Mouse (Mus musculus) intestine, embryonic 14.5 days (tissue): ENCODE data around the gene Sec24c. TPM values are rescaled to one million over a fixed set of nuclear protein-coding genes. Genes with fewer than 3 reads are reported as not detected.

Source experiments
- ATAC-seq: fragments of 200-750 bp; cut with Nextera tagmentation; replicated peaks from 2 replicates; pipeline ENCODE4 v1.8.0; 2017; ENCODE audit warnings: low read depth, moderate number of reproducible peaks, moderate TSS enrichment, moderate library complexity; ENCODE audit not compliant: low FRiP score, low TSS enrichment
- DNase-seq: peaks from one replicate; pipeline ENCODE4 v3.0.0-alpha.2; 2018; ENCODE audit warnings: low spot score
- H3K27ac ChIP-seq: fragments of 300-500 bp; sonication (generic); 2 replicates; pipeline ENCODE4 v1.5.1; 2014; ENCODE audit warnings: low read depth, mild to moderate bottlenecking, control low read depth
- H3K27me3 ChIP-seq: fragments of 300-500 bp; sonication (generic); replicated peaks from 2 replicates; pipeline ENCODE4 v1.6.1; 2014; ENCODE audit warnings: low read length, control low read depth; ENCODE audit not compliant: control insufficient read depth, insufficient read depth
- H3K36me3 ChIP-seq: fragments of 300-500 bp; sonication (generic); 2 replicates; pipeline ENCODE4 v1.6.1; 2014; ENCODE audit warnings: low read length, control low read depth; ENCODE audit not compliant: control insufficient read depth, insufficient read depth
- H3K4me1 ChIP-seq: fragments of 300-500 bp; sonication (generic); replicated peaks from 2 replicates; pipeline ENCODE4 v1.6.1; 2014; ENCODE audit warnings: low read length, control low read depth, mixed read lengths; ENCODE audit not compliant: control insufficient read depth, insufficient read depth
- H3K4me2 ChIP-seq: fragments of 300-500 bp; sonication (generic); 2 replicates; pipeline ENCODE4 v1.6.1; 2014; ENCODE audit warnings: low read length
- H3K4me3 ChIP-seq: fragments of 300-500 bp; sonication (generic); 2 replicates; pipeline ENCODE4 v1.5.1; 2014; ENCODE audit warnings: low read depth, low read length, control low read depth, mixed read lengths
- H3K9ac ChIP-seq: fragments of 300-500 bp; sonication (generic); 2 replicates; pipeline ENCODE4 v1.6.1; 2014; ENCODE audit warnings: mild to moderate bottlenecking, low read length
- H3K9me3 ChIP-seq: fragments of 300-500 bp; sonication (generic); 2 replicates; pipeline ENCODE4 v1.6.1; 2016; ENCODE audit warnings: low read length, control low read depth; ENCODE audit not compliant: control insufficient read depth
- WGBS: fragments of 180-500 bp; shearing (Covaris S2); extraction: QIAGEN DNeasy Blood & Tissue Kit; methylation state at CpG from one replicate; pipeline ENCODE4 v1.1.7; 2014; 5-methylcytosine and 5-hydroxymethylcytosine counted together
- polyA plus RNA-seq: library from polyadenylated mRNA; unstranded; fragments of >200 nt; fragmentation: Nextera tagmentation; extraction: Ambion mirVana; gene quantifications from 2 replicates; pipeline ENCODE4 v1.2.1, GENCODE M21; 2014

Sec24c gene
- polyA plus RNA-seq, 1 experiment from 2014 or later: 87.4 TPM

GRCm38 (mm10) chr14:20663601-20664000 is 10.5 kb upstream of the Sec24c start:
- Histone ChIP-seq H3K36me3 (no peaks in the 10 kb centered on the region), H3K9me3 (no peaks in the 10 kb centered on the region), H3K4me3 (no peak overlapping the region), H3K27me3 (no peaks in the 10 kb centered on the region), H3K4me1 (peaks cover 14% of the 10 kb centered on the region; the same call in 1 of the 2 replicates), H3K9ac (no peak overlapping the region), H3K27ac (no peak overlapping the region), H3K4me2 (no peak overlapping the region)
- WGBS: 53% methylated on average over 2 of the region's 2 CpGs
- DNase-seq: no peak
- ATAC-seq: no peak

GRCm38 (mm10) chr14:20664436-20664835 is 9.7 kb upstream of the Sec24c start:
- ATAC-seq (no peak), DNase-seq (no peak)
- no peak overlapping the region for H3K4me3 ChIP-seq
- no peak overlapping the region for H3K4me2 ChIP-seq
- no peak overlapping the region for H3K27ac ChIP-seq
- H3K36me3 ChIP-seq: no peaks in the 10 kb centered on the region
- WGBS: 62% methylated on average over 3 of the region's 3 CpGs
- H3K27me3 ChIP-seq: no peaks in the 10 kb centered on the region
- no peak overlapping the region for H3K9ac ChIP-seq
- no peaks in the 10 kb centered on the region for H3K9me3 ChIP-seq
- H3K4me1 ChIP-seq: peaks cover 14% of the 10 kb centered on the region; the same call in 1 of the 2 replicates

GRCm38 (mm10) chr14:20667469-20667868 is 6.6 kb upstream of the Sec24c start:
- ATAC-seq (no peak), DNase-seq (no peak)
- H3K9ac ChIP-seq: no peak overlapping the region
- H3K9me3 ChIP-seq: no peaks in the 10 kb centered on the region
- H3K27me3 ChIP-seq: no peaks in the 10 kb centered on the region
- no peak overlapping the region for H3K4me2 ChIP-seq
- H3K27ac ChIP-seq: no peak overlapping the region
- 68% methylated on average over 1 of the region's 1 CpGs for WGBS
- no peak overlapping the region for H3K4me3 ChIP-seq
- peaks cover 2% of the 10 kb centered on the region; the same call in 1 of the 2 replicates for H3K4me1 ChIP-seq
- H3K36me3 ChIP-seq: no peaks in the 10 kb centered on the region

DNA sequence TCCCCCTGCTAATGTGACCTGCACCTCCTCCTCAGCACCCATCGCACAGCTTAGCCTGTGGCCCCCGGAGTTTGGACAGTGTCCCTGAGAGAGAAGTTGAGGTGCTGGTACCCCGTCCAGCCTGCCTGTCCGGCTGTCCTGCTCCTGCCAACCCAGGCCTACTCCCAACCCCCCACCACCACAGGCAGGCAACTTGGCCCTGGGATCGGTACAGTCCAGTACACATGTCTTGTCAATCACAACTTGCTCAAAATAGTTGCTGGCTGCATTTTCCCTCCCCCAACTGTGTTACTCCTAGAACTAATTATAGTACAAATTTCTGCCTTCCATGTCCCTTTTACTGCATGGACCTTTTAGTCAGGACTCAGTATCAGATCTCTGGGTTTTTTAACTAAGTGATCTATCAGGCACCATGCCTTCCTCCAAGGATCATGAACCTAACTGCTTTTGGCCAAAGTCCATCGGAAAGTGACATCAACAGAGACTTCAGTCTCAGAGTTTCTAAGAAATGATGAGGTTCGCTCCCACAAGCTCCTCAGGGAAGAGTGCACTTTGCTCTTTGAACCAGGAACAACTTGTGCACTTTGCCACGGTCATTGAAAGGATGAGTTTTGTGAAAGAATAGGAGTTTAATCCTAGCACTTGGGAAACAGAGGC is 5.8 kb upstream of the Sec24c start, which contains the start of gene Synpo2l:
TSS of gene Synpo2l (minus strand) at position 201 of the 657 bp plus-strand sequence.
- H3K4me1 ChIP-seq: no peaks in the 10 kb centered on the region; the same call in 1 of the 2 replicates
- H3K9me3 ChIP-seq: peaks cover 4% of the 10 kb centered on the region; the same call in 1 of the 2 replicates
- no peak within 1 kb of the TSS for H3K4me2 ChIP-seq
- ATAC-seq (no peak), DNase-seq (no peak)
- H3K27me3 ChIP-seq: no peaks in the 10 kb centered on the region
- WGBS: 79% methylated on average over 8 of the region's 8 CpGs
- no peaks in the 10 kb centered on the region for H3K36me3 ChIP-seq
- H3K4me3 ChIP-seq: no peak within 1 kb of the TSS
- H3K9ac ChIP-seq: no peak within 1 kb of the TSS
- H3K27ac ChIP-seq: no peak within 1 kb of the TSS

- Histone ChIP-seq H3K4me2 (peak overlapping the region; percentile 93; the same call in 1 of the 2 replicates), H3K27me3 (no peaks in the 10 kb centered on the region), H3K9ac (no peak overlapping the region), H3K4me1 (peaks cover 5% of the 10 kb centered on the region), H3K27ac (no peak overlapping the region; the same call in 1 of the 2 replicates), H3K4me3 (0 out of 2 replicates have a peak overlapping the region, but pooled peaks have one; percentile 94), H3K9me3 (peaks cover 4% of the 10 kb centered on the region; the same call in 1 of the 2 replicates), H3K36me3 (peaks cover 23% of the 10 kb centered on the region)
- ATAC-seq (no peak), DNase-seq (peak; percentile 66)
- 95% methylated on average over 2 of the region's 2 CpGs for WGBS
These were observed 1.1 kb upstream of the Sec24c start for GRCm38 (mm10) chr14:20672990-20673389.

- Histone ChIP-seq H3K4me3 (peak overlapping the region; percentile 94), H3K9me3 (peaks cover 4% of the 10 kb centered on the region; the same call in 1 of the 2 replicates), H3K9ac (peak overlapping the region; percentile 90), H3K27ac (peak overlapping the region; percentile 93), H3K36me3 (peaks cover 30% of the 10 kb centered on the region), H3K4me1 (peaks cover 5% of the 10 kb centered on the region), H3K27me3 (no peaks in the 10 kb centered on the region), H3K4me2 (peak overlapping the region; percentile 93)
- whole genome bisulfite sequencing: 6% methylated on average over 13 of the region's 13 CpGs
- peak; percentile 64 for DNase-seq
- ATAC-seq: peak; percentile 70; the same call in 1 of the 2 replicates
These were observed 409 bp upstream of the Sec24c start for GRCm38 (mm10) chr14:20673735-20674063.

- ATAC-seq (no peak), DNase-seq (no peak)
- H3K27ac ChIP-seq: no peak overlapping the region
- H3K4me1 ChIP-seq: peaks cover 5% of the 10 kb centered on the region
- no peaks in the 10 kb centered on the region for H3K27me3 ChIP-seq
- 90% methylated on average over 4 of the region's 4 CpGs for WGBS
- no peak overlapping the region for H3K9ac ChIP-seq
- H3K9me3 ChIP-seq: peaks cover 3% of the 10 kb centered on the region; the same call in 1 of the 2 replicates
- no peak overlapping the region for H3K4me3 ChIP-seq
- no peak overlapping the region for H3K4me2 ChIP-seq
- peaks cover 73% of the 10 kb centered on the region for H3K36me3 ChIP-seq
These were observed 3.8 kb downstream of the Sec24c start for GRCm38 (mm10) chr14:20677906-20678305.

GRCm38 (mm10) chr14:20681742-20682141 is 7.6 kb downstream of the Sec24c start:
- Histone ChIP-seq H3K4me2 (no peak overlapping the region), H3K9me3 (no peaks in the 10 kb centered on the region), H3K27me3 (no peaks in the 10 kb centered on the region), H3K4me3 (no peak overlapping the region), H3K9ac (no peak overlapping the region), H3K4me1 (no peaks in the 10 kb centered on the region), H3K36me3 (peaks cover 100% of the 10 kb centered on the region), H3K27ac (no peak overlapping the region)
- no peak for DNase-seq
- no peak for ATAC-seq
- WGBS: 89% methylated on average over 2 of the region's 2 CpGs

DNA sequence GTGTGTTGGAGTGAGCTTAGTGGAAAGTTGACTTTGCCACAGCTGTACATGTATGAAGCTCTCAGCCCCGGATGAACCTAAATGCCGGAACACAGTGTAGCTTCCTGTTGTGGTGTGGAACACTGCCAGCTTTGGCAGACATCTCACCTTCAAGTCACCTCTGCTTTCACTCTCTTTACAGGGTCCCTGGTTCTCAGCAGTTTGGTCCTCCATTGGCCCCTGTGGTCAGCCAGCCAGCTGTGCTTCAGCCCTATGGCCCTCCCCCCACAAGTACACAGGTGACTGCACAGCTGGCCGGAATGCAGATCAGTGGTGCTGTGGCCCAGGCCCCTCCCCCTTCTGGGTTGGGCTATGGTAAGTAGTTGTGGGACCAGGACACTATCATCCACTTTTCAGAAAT is 8.4 kb downstream of the Sec24c start:
- no peaks in the 10 kb centered on the region for H3K9me3 ChIP-seq
- WGBS: 78% methylated on average over 3 of the region's 3 CpGs
- H3K4me2 ChIP-seq: no peak overlapping the region
- no peak overlapping the region for H3K27ac ChIP-seq
- no peaks in the 10 kb centered on the region for H3K27me3 ChIP-seq
- no peak overlapping the region for H3K4me3 ChIP-seq
- no peak for DNase-seq
- H3K9ac ChIP-seq: no peak overlapping the region
- ATAC-seq: no peak
- H3K36me3 ChIP-seq: peaks cover 100% of the 10 kb centered on the region
- H3K4me1 ChIP-seq: no peaks in the 10 kb centered on the region
